ENCODE assay signal across 22 mouse cellular contexts in genomic region chr6:97814191-97814590, GRCm38 (mm10). TPM values are rescaled to one million over a fixed set of nuclear protein-coding genes. Genes with fewer than 3 reads are reported as not detected.
DNase-seq lines count a peak whose midpoint lies in the region; ATAC-seq and TF ChIP-seq lines count a peak whose summit lies in the region.
"Had no signal": no experiment of that assay in that cellular context is flagged by ENCODE, and none has a peak within 500 bp of the region (broad histone marks: within the 10 kb centered on the region; RNA-seq: fewer than 3 reads in every experiment).

No protein-coding gene starts in this region.

- TF ChIP-seq CTCF in bone marrow macrophage, adult 2 months (IDR thresholded peaks at IDR 0.05; ENCODE audit: low read depth, low read length) = no peak

- no peak overlapping the region for H3K9ac ChIP-seq in hindbrain, embryonic 16.5 days (ENCODE audit: low read depth, low read length)
- H3K9ac ChIP-seq: embryonic facial prominence, embryonic 12.5 days; forebrain, embryonic 15.5 days; heart, embryonic 15.5 days; hindbrain, embryonic 15.5 days had no signal

- no peaks in the 10 kb centered on the region for H3K9me3 ChIP-seq in midbrain, embryonic 10.5 days (replicated peaks)
- no peaks in the 10 kb centered on the region for H3K9me3 ChIP-seq in hindbrain, embryonic 16.5 days (ENCODE audit: control insufficient read depth, low read length)
- H3K9me3 ChIP-seq: embryonic facial prominence, embryonic 12.5 days; forebrain, embryonic 15.5 days; heart, embryonic 10.5 days; heart, embryonic 15.5 days; hindbrain, embryonic 15.5 days had no signal

- intact Hi-C loops in heart, postnatal 10 days (cut with DNase I) = no loop called here

- peaks cover 7% of the 10 kb centered on the region; the same call in 1 of the 2 replicates for H3K27me3 ChIP-seq in midbrain, embryonic 10.5 days (ENCODE audit: low read depth, poor library complexity, severe bottlenecking)
- H3K27me3 ChIP-seq in hindbrain, embryonic 16.5 days (replicated peaks; ENCODE audit: control insufficient read depth, insufficient read depth, low read length) = peaks cover 2% of the 10 kb centered on the region; the same call in 1 of the 2 replicates
- H3K27me3 ChIP-seq: embryonic facial prominence, embryonic 12.5 days; forebrain, embryonic 15.5 days; heart, embryonic 15.5 days; hindbrain, embryonic 15.5 days; Patski had no signal

- 75% methylated on average over 4 of the region's 4 CpGs for WGBS in midbrain, embryonic 10.5 days
- WGBS in hindbrain, embryonic 16.5 days = 71% methylated on average over 4 of the region's 4 CpGs

- DNase-seq in heart, adult 11 months = peak; percentile 81
- DNase-seq in heart, postnatal 10 days = no peak
- DNase-seq in midbrain, embryonic 10.5 days (ENCODE audit: low spot score) = no peak
- DNase-seq in lung, adult 18-20 months = no peak
- DNase-seq: adrenal gland, adult 2 months; adrenal gland, postnatal 25 days; cerebellum, adult 11 months; cerebellum, adult 8-10 months; cerebellum, postnatal 14 days; gastrocnemius, postnatal 14 days had no signal

- no peak overlapping the region for H3K4me3 ChIP-seq in bone marrow macrophage, adult 2 months (ENCODE audit: insufficient read depth, low read length)
- H3K4me3 ChIP-seq in midbrain, embryonic 10.5 days = no peak overlapping the region
- no peak overlapping the region for H3K4me3 ChIP-seq in hindbrain, embryonic 16.5 days (ENCODE audit: low read length)
- H3K4me3 ChIP-seq: embryonic facial prominence, embryonic 12.5 days; forebrain, embryonic 15.5 days; heart, embryonic 10.5 days; heart, embryonic 15.5 days; hindbrain, embryonic 15.5 days had no signal

- peaks cover 67% of the 10 kb centered on the region for H3K4me1 ChIP-seq in bone marrow macrophage, adult 2 months (ENCODE audit: control insufficient read depth, insufficient read depth, low read length)
- H3K4me1 ChIP-seq in midbrain, embryonic 10.5 days = peaks cover 8% of the 10 kb centered on the region
- H3K4me1 ChIP-seq in hindbrain, embryonic 16.5 days (ENCODE audit: control insufficient read depth, insufficient read depth, low read depth, low read length) = no peaks in the 10 kb centered on the region
- H3K4me1 ChIP-seq: embryonic facial prominence, embryonic 12.5 days; forebrain, embryonic 15.5 days; hindbrain, embryonic 15.5 days had no signal

- ATAC-seq in hematopoietic stem cell, adult 5-6 weeks (replicated peaks in 1 of 2; ENCODE audit: insufficient read depth in 1 of 2, low FRiP score in 2 of 2, low TSS enrichment in 1 of 2, low read depth in 1 of 2, poor library complexity in 2 of 2, severe bottlenecking in 2 of 2) = peak; percentile 22 to 46; a peak in 1 of 4 replicates
- ATAC-seq in megakaryocyte progenitor cell, adult 5-6 weeks (replicated peaks; ENCODE audit: poor library complexity) = peak; percentile 51
- ATAC-seq in hindbrain, embryonic 16.5 days = no peak
- ATAC-seq: activated CD4-positive, CD25-positive, alpha-beta regulatory T cell, adult 4 months; forebrain, embryonic 15.5 days; inflammation-experienced regulatory T-cells, adult 6 months; Patski had no signal

- no peaks in the 10 kb centered on the region for H3K36me3 ChIP-seq in midbrain, embryonic 10.5 days
- H3K36me3 ChIP-seq in hindbrain, embryonic 16.5 days (ENCODE audit: control insufficient read depth, insufficient read depth, low read length) = no peaks in the 10 kb centered on the region
- H3K36me3 ChIP-seq: embryonic facial prominence, embryonic 12.5 days; forebrain, embryonic 15.5 days; heart, embryonic 10.5 days; heart, embryonic 15.5 days; hindbrain, embryonic 15.5 days had no signal

- H3K27ac ChIP-seq in bone marrow macrophage, adult 2 months (ENCODE audit: insufficient read depth, low read depth, low read length) = peak overlapping the region; percentile 95
- no peak overlapping the region for H3K27ac ChIP-seq in midbrain, embryonic 10.5 days (replicated peaks)
- H3K27ac ChIP-seq in hindbrain, embryonic 16.5 days (ENCODE audit: low read depth, low read length) = no peak overlapping the region
- H3K27ac ChIP-seq: embryonic facial prominence, embryonic 12.5 days; forebrain, embryonic 15.5 days; heart, embryonic 10.5 days; heart, embryonic 15.5 days; hindbrain, embryonic 15.5 days had no signal

- no peak overlapping the region for H3K4me2 ChIP-seq in hindbrain, embryonic 16.5 days (ENCODE audit: low read length)
- H3K4me2 ChIP-seq: embryonic facial prominence, embryonic 12.5 days; forebrain, embryonic 15.5 days; heart, embryonic 15.5 days; hindbrain, embryonic 15.5 days had no signal

- TF ChIP-seq POLR2A in bone marrow macrophage, adult 2 months (IDR thresholded peaks at IDR 0.05; ENCODE audit: borderline replicate concordance, low read depth, low read length) = no peak

RNA-seq across cellular contexts. Expression of gene Mitf, which starts 7.3 kb away (rescaled TPM):
- 10 to 100 TPM; 54.0 to 58.1 TPM for total RNA-seq in heart, postnatal 10 days (2021)
- 48.4 and 52.1 TPM in 2 replicates for polyA plus RNA-seq in bone marrow macrophage, adult 2 months (2012; ENCODE audit: insufficient read depth, insufficient read length, missing spikeins)
- total RNA-seq in hematopoietic stem cell, adult 5-6 weeks (2017) = 9.6 and 10.8 TPM in 2 replicates
- 7.6 and 9.7 TPM in 2 replicates for total RNA-seq in megakaryocyte progenitor cell, adult 5-6 weeks (2015)
- 5.8 and 7.9 TPM in 2 replicates for total RNA-seq in megakaryocyte progenitor cell, adult 5-6 weeks (2017)
- polyA plus RNA-seq in midbrain, embryonic 10.5 days (2016; fragmentation: Nextera tagmentation; extraction: Ambion mirVana) = 0.82 and 1.6 TPM in 2 replicates
- 1.6 and 1.9 TPM in 2 replicates for polyA plus RNA-seq in hindbrain, embryonic 16.5 days (2015; fragmentation: Nextera tagmentation; extraction: Ambion mirVana)
